Mouse (Mus musculus) heart, postnatal 0 days (tissue): ENCODE data around the gene Krtap5-2. TPM values are rescaled to one million over a fixed set of nuclear protein-coding genes. Genes with fewer than 3 reads are reported as not detected.
"Not testable (repeated sequence)": the region's sequence is repeated elsewhere in the genome, so short reads cannot be mapped to it uniquely, and the experiment has no call there.

ENCODE experiments used
- ATAC-seq: fragments of 200-750 bp; cut with Nextera tagmentation; 2 replicates; pipeline ENCODE4 v1.8.0; 2017; ENCODE audit warnings: low read depth, moderate number of reproducible peaks, moderate library complexity; ENCODE audit not compliant: insufficient read depth
- DNase-seq: peaks from one replicate; pipeline ENCODE4 v3.0.0-alpha.2; 2016; ENCODE audit warnings: low spot score
- H3K27ac ChIP-seq: fragments of 300-500 bp; sonication (generic); 2 replicates; pipeline ENCODE4 v1.5.1; 2014; ENCODE audit warnings: low read depth, mild to moderate bottlenecking
- H3K27me3 ChIP-seq: fragments of 300-500 bp; sonication (generic); 2 replicates; pipeline ENCODE4 v1.6.1; 2014; ENCODE audit warnings: low read length, mixed read lengths; ENCODE audit not compliant: control insufficient read depth, insufficient read depth
- H3K36me3 ChIP-seq: fragments of 300-500 bp; sonication (generic); replicated peaks from 2 replicates; pipeline ENCODE4 v1.6.1; 2014; ENCODE audit warnings: low read length, mixed read lengths; ENCODE audit not compliant: control insufficient read depth, insufficient read depth
- H3K4me1 ChIP-seq: fragments of 300-500 bp; sonication (generic); 2 replicates; pipeline ENCODE4 v1.6.1; 2014; ENCODE audit warnings: antibody characterized with exemption; ENCODE audit not compliant: control insufficient read depth, insufficient read depth
- H3K4me2 ChIP-seq: fragments of 300-500 bp; sonication (generic); 2 replicates; pipeline ENCODE4 v1.6.1; 2014; ENCODE audit warnings: low read depth, mild to moderate bottlenecking, low read length, moderate library complexity
- H3K4me3 ChIP-seq: fragments of 300-500 bp; sonication (generic); 2 replicates; pipeline ENCODE4 v1.5.1; 2014; ENCODE audit warnings: low read depth, low read length
- H3K9ac ChIP-seq: fragments of 300-500 bp; sonication (generic); replicated peaks from 2 replicates; pipeline ENCODE4 v1.6.1; 2014; ENCODE audit warnings: low read depth, low read length, mixed read lengths
- H3K9me3 ChIP-seq: fragments of 300-500 bp; sonication (generic); replicated peaks from 2 replicates; pipeline ENCODE4 v1.6.1; 2016; ENCODE audit warnings: low read length; ENCODE audit not compliant: control insufficient read depth
- CTCF ChIP-seq: IDR thresholded peaks from 2 replicates; pipeline ENCODE4 v1.5.1; 2016; ENCODE audit warnings: antibody characterized with exemption, control low read depth, low read depth
- EP300 ChIP-seq: IDR thresholded peaks from 2 replicates; pipeline ENCODE4 v1.6.1; 2016; ENCODE audit warnings: antibody characterized with exemption, low read depth
- WGBS: fragments of 180-500 bp; shearing (Covaris S2); extraction: QIAGEN DNeasy Blood & Tissue Kit; methylation state at CpG from one replicate; pipeline ENCODE4 v1.1.7; 2014; 5-methylcytosine and 5-hydroxymethylcytosine counted together
- polyA plus RNA-seq: library from polyadenylated mRNA; unstranded; fragments of >200 nt; fragmentation: Nextera tagmentation; extraction: Ambion mirVana; gene quantifications from 2 replicates; pipeline ENCODE4 v1.2.1, GENCODE M21; 2015
- total RNA-seq: library from RNA; depleted of rRNA; stranded (reverse); fragments of >200 nt; gene quantifications from 2 replicates; pipeline ENCODE4 v1.2.3, GENCODE M21; 2014; ENCODE audit warnings: low replicate concordance

The Krtap5-2 gene
- total and polyA plus RNA-seq, 2 experiments from 2014 or later = not detected

DNA sequence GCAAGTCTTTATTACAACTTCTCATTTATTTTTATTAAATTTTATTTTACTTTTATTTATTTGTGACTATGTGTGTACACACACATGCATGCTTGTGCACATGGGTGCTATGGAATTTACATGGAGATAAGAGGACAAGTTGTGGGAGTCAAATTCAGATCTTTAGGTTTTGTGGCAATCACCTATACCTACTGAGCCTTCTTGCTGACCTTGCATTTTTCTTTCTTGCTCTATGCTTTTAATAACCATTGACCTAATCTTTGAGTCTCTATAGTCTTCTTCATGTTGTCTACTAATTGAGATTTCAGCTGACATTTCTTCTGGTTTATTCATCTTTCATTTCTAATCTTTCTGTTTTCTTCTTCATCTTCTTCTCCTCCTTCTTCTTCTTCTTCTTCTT lies 27.2 kb downstream of the Krtap5-2 start:
- Histone ChIP-seq H3K27ac (no peak overlapping the region), H3K4me3 (no peak overlapping the region), H3K27me3 (no peaks in the 10 kb centered on the region; the same call in 1 of the 2 replicates), H3K4me1 (no peaks in the 10 kb centered on the region), H3K4me2 (no peak overlapping the region), H3K9ac (no peak overlapping the region), H3K36me3 (no peaks in the 10 kb centered on the region), H3K9me3 (no peaks in the 10 kb centered on the region)
- no peak for ATAC-seq
- TF ChIP-seq CTCF (no peak), EP300 (no peak)
- DNase-seq = no peak

DNA sequence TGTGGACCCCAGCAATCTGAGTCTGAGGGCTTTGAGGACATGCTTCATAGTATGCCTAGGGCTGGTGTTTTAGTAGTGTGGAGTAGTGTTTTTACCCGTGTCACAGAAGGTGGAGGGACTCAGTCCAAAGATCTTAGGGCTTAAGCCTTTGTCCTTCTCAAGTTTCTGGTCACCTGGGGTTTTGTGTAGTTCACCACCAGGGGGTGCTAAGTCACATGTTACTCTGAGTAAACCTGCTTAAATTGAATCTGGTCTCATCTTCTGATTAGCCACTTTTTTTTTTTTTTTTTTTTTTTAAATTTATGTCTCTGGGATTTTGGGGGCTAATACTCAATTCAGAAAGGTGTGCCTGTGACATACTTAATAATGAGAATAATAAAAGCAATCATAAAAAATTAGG lies 29.8 kb downstream of the Krtap5-2 start:
- H3K4me2 ChIP-seq = no peak overlapping the region
- no peak overlapping the region for H3K9ac ChIP-seq
- no peaks in the 10 kb centered on the region; the same call in 1 of the 2 replicates for H3K27me3 ChIP-seq
- no peaks in the 10 kb centered on the region for H3K36me3 ChIP-seq
- no peak overlapping the region for H3K27ac ChIP-seq
- H3K4me3 ChIP-seq = no peak overlapping the region
- DNase-seq (peak; percentile 63), ATAC-seq (no peak)
- no peaks in the 10 kb centered on the region for H3K9me3 ChIP-seq
- TF ChIP-seq CTCF (peak; percentile 57), EP300 (no peak)
- peaks cover 2% of the 10 kb centered on the region; the same call in 1 of the 2 replicates for H3K4me1 ChIP-seq
- WGBS = 0% methylated on average over 1 of the region's 1 CpGs

DNA sequence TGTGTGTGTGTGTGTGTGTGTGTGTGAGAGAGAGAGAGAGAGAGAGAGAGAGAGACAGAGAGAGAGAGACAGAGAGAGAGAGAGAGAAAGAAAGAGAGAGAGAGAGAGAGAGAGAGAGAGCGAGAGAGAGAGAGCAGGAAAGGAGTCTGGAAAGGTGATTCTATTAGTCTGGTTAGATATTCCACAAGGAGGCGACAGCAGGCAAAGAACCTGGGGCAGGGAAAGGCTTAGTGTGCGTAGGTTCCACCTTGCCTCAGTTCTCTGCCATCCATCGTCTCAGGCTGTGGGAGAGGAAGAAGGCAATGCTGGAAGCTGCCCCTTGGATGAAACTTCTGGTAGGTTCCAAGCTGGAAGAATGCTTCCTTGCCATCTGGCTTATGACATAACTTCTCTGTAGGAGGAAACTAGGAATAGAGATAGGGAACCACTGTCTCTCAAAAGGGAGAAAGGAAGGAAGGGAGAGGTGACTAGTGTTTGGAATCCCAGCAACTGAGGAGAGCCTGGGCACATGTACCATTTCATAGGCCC lies 30.3 kb downstream of the Krtap5-2 start:
- Histone ChIP-seq H3K4me2 (no peak overlapping the region), H3K36me3 (no peaks in the 10 kb centered on the region), H3K9me3 (no peaks in the 10 kb centered on the region), H3K27ac (no peak overlapping the region), H3K4me3 (no peak overlapping the region), H3K27me3 (no peaks in the 10 kb centered on the region; the same call in 1 of the 2 replicates), H3K9ac (no peak overlapping the region), H3K4me1 (peaks cover 7% of the 10 kb centered on the region; the same call in 1 of the 2 replicates)
- DNase-seq (no peak), ATAC-seq (no peak)
- 29% methylated on average over 4 of the region's 4 CpGs for WGBS
- TF ChIP-seq CTCF = no peak
- TF ChIP-seq EP300 = no peak

DNA sequence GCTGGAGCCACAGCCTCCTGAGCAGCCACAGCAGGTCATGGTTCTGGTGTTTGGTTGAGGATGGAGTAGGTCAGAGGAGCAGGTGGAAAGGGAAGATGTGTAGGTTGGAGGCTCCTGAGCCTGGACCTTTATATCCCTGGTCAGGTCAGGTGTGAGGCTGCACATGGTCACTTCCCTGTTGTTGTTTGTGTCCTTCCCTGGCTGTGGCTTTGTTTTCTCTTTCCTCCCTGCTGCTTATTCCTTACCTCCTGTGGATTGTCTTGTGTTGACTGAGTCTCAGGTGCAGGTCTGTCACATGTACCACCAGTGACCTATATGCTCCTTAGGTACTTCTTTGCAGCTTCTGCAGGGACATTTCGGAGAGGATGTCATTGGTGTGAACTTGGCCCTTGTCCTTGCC lies 31.3 kb downstream of the Krtap5-2 start, which contains the start of gene Gm45337:
Gm45337 (minus strand) TSS at position 101 of the 400 bp plus-strand sequence.
- no peaks in the 10 kb centered on the region; the same call in 1 of the 2 replicates for H3K27me3 ChIP-seq
- H3K4me2 ChIP-seq = no peak within 1 kb of the TSS
- no peaks in the 10 kb centered on the region for H3K9me3 ChIP-seq
- no peak for DNase-seq
- no peaks in the 10 kb centered on the region for H3K36me3 ChIP-seq
- H3K9ac ChIP-seq = no peak within 1 kb of the TSS
- no peak within 1 kb of the TSS for H3K4me3 ChIP-seq
- H3K4me1 ChIP-seq = peaks cover 7% of the 10 kb centered on the region; the same call in 1 of the 2 replicates
- TF ChIP-seq CTCF (no peak), EP300 (no peak)
- 65% methylated on average over 1 of the region's 1 CpGs for WGBS
- H3K27ac ChIP-seq = no peak within 1 kb of the TSS
- no peak for ATAC-seq

DNA sequence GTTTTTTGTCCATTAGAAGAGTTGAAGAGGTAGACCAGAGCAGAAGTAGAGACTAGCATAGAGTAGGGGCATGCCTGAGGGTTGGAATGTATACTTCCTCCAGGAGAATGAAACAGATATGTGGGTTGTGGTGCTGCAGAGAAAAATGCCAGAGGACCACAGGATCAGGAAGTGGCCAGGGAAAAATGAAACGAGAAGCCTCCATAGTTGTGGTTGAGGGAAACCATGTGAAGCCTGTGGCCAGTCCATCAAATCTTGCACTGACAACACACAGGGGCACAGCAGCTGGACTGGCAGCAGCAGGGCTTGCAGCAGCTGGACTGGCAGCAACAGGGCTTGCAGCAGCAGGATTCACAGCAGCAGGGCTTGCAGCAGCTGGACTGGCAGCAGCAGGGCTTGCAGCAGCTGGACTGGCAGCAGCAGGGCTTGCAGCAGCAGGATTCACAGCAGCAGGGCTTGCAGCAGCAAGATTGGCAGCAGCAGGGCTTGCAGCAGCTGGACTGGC lies 32.2 kb downstream of the Krtap5-2 start:
- not testable (repeated sequence) for ATAC-seq, H3K9ac ChIP-seq, H3K4me2 ChIP-seq, DNase-seq, H3K27me3 ChIP-seq, H3K36me3 ChIP-seq, H3K9me3 ChIP-seq, H3K27ac ChIP-seq, H3K4me3 ChIP-seq, H3K4me1 ChIP-seq
- 9% methylated on average over 1 of the region's 1 CpGs for WGBS

DNA sequence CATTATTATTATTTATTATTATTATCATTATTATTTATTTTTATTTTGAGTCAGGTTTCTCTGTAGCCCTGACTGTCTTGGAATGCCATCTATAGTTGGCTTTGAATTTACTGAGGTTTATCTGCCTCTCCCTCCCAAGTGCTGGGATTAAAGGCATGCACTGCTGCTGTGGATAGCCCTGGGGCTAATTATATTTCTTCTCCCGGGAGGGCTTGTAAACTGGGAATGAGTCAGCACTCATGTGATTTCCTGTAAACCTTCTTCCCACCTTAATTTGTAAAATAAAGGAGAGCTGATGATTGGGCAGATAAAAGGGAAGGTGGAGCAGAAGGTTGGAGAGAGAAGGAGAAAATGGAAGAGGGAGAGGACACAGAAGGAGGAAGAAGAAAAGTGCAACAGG lies 35.1 kb downstream of the Krtap5-2 start:
- H3K27me3 ChIP-seq = no peaks in the 10 kb centered on the region; the same call in 1 of the 2 replicates
- 9% methylated on average over 1 of the region's 1 CpGs for WGBS
- no peak overlapping the region for H3K9ac ChIP-seq
- no peak overlapping the region for H3K4me2 ChIP-seq
- DNase-seq (no peak), ATAC-seq (no peak)
- H3K27ac ChIP-seq = no peak overlapping the region
- H3K9me3 ChIP-seq = no peaks in the 10 kb centered on the region
- peaks cover 7% of the 10 kb centered on the region; the same call in 1 of the 2 replicates for H3K4me1 ChIP-seq
- no peak for TF ChIP-seq CTCF
- no peak for TF ChIP-seq EP300
- H3K36me3 ChIP-seq = no peaks in the 10 kb centered on the region
- no peak overlapping the region for H3K4me3 ChIP-seq

DNA sequence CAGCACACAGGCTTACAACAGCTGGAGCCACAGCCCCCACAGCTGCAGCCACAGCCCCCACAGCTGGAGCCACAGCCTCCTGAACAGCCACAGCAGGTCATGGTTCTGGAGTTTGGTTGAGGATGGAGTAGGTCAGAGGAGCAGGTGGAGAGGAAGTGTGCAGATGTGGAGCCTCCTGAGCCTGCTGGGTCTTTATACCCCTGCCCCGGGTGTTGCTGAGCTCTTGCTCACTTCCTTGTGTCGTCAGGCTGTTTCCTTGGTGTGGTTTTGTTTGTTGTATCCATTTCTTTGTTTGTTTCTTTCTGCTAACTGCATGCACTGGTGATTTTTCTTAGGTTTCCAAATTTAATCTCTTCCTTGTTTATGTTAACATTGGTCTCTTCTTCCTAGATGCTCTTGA lies 39.9 kb downstream of the Krtap5-2 start, which contains the start of gene Gm39115:
Gm39115 (minus strand) TSS at position 101 of the 400 bp plus-strand sequence.
- not testable (repeated sequence) for H3K9ac ChIP-seq, H3K36me3 ChIP-seq, H3K9me3 ChIP-seq, H3K27me3 ChIP-seq, H3K4me1 ChIP-seq, H3K4me3 ChIP-seq, H3K27ac ChIP-seq, H3K4me2 ChIP-seq, ATAC-seq, DNase-seq
- 57% methylated on average over 2 of the region's 2 CpGs for WGBS
